Mouse (Mus musculus): ENCODE measurements around the gene Tap1. TPM values are rescaled to one million over a fixed set of nuclear protein-coding genes. Genes with fewer than 3 reads are reported as not detected.

Gene Tap1
- polyA plus RNA-seq, 1 experiment from 2014 or later: 0.63 TPM

- no peaks in the 10 kb centered on the region for H3K36me3 ChIP-seq (ENCODE audit: control insufficient read depth, insufficient read depth, low read length)
- peaks cover 11% of the 10 kb centered on the region; the same call in 1 of the 2 replicates for H3K4me1 ChIP-seq (ENCODE audit: control insufficient read depth, insufficient read depth, low read length)
- H3K4me3 ChIP-seq (ENCODE audit: low read depth, low read length): no peak overlapping the region
- peaks cover 60% of the 10 kb centered on the region for H3K27me3 ChIP-seq (ENCODE audit: control insufficient read depth, insufficient read depth, low read length)
- WGBS (ENCODE audit: insufficient replicate concordance): 74% methylated on average over 4 of the region's 4 CpGs
- no peak for ATAC-seq (replicated peaks; ENCODE audit: insufficient number of reproducible peaks, low FRiP score, low TSS enrichment)
- H3K9me3 ChIP-seq (replicated peaks; ENCODE audit: control insufficient read depth, low read length): no peaks in the 10 kb centered on the region
- no peak overlapping the region for H3K27ac ChIP-seq (ENCODE audit: low read depth, low read length)
- H3K4me2 ChIP-seq: no peak overlapping the region
- H3K9ac ChIP-seq (ENCODE audit: low read depth, low read length): no peak overlapping the region
Observed at GRCm38 (mm10) chr17:34202760-34203442, 15.5 kb downstream of the Tap1 start.

- H3K27me3 ChIP-seq (ENCODE audit: control insufficient read depth, insufficient read depth, low read length): peaks cover 58% of the 10 kb centered on the region
- peak within 1 kb of the TSS; percentile 97 for H3K4me2 ChIP-seq
- H3K9me3 ChIP-seq (replicated peaks; ENCODE audit: control insufficient read depth, low read length): no peaks in the 10 kb centered on the region
- 58% methylated on average over 5 of the region's 5 CpGs for WGBS (ENCODE audit: insufficient replicate concordance)
- peaks cover 11% of the 10 kb centered on the region; the same call in 1 of the 2 replicates for H3K4me1 ChIP-seq (ENCODE audit: control insufficient read depth, insufficient read depth, low read length)
- peak within 1 kb of the TSS; percentile 63; the same call in 1 of the 2 replicates for H3K9ac ChIP-seq (ENCODE audit: low read depth, low read length)
- ATAC-seq (replicated peaks; ENCODE audit: insufficient number of reproducible peaks, low FRiP score, low TSS enrichment): no peak
- H3K27ac ChIP-seq (ENCODE audit: low read depth, low read length): no peak within 1 kb of the TSS
- peak within 1 kb of the TSS; percentile 81 for H3K4me3 ChIP-seq (ENCODE audit: low read depth, low read length)
- H3K36me3 ChIP-seq (ENCODE audit: control insufficient read depth, insufficient read depth, low read length): no peaks in the 10 kb centered on the region
Observed at GRCm38 (mm10) chr17:34203444-34203843, 16.1 kb downstream of the Tap1 start, which contains the start of gene Tap2. Gene Tap2, plus strand, starts transcription at chr17:34203527.

- Histone ChIP-seq H3K9ac (ENCODE audit: low read depth, low read length) (peak overlapping the region; percentile 63), H3K27me3 (ENCODE audit: control insufficient read depth, insufficient read depth, low read length) (peaks cover 48% of the 10 kb centered on the region), H3K27ac (ENCODE audit: low read depth, low read length) (no peak overlapping the region), H3K4me3 (ENCODE audit: low read depth, low read length) (peak overlapping the region; percentile 81), H3K4me1 (ENCODE audit: control insufficient read depth, insufficient read depth, low read length) (peaks cover 11% of the 10 kb centered on the region; the same call in 1 of the 2 replicates), H3K4me2 (peak overlapping the region; percentile 97), H3K9me3 (replicated peaks; ENCODE audit: control insufficient read depth, low read length) (no peaks in the 10 kb centered on the region), H3K36me3 (ENCODE audit: control insufficient read depth, insufficient read depth, low read length) (no peaks in the 10 kb centered on the region)
- ATAC-seq (replicated peaks; ENCODE audit: insufficient number of reproducible peaks, low FRiP score, low TSS enrichment): no peak
- WGBS (ENCODE audit: insufficient replicate concordance): 1% methylated on average over 44 of the region's 44 CpGs
Observed at GRCm38 (mm10) chr17:34204303-34205010, 17.1 kb downstream of the Tap1 start.

GRCm38 (mm10) chr17:34205021-34205745, 17.8 kb downstream of the Tap1 start:
- no peaks in the 10 kb centered on the region for H3K36me3 ChIP-seq (ENCODE audit: control insufficient read depth, insufficient read depth, low read length)
- H3K27me3 ChIP-seq (ENCODE audit: control insufficient read depth, insufficient read depth, low read length): peaks cover 45% of the 10 kb centered on the region
- H3K4me3 ChIP-seq (ENCODE audit: low read depth, low read length): peak overlapping the region; percentile 81
- H3K4me1 ChIP-seq (ENCODE audit: control insufficient read depth, insufficient read depth, low read length): peaks cover 11% of the 10 kb centered on the region; the same call in 1 of the 2 replicates
- H3K9ac ChIP-seq (ENCODE audit: low read depth, low read length): peak overlapping the region; percentile 63
- peak overlapping the region; percentile 97 for H3K4me2 ChIP-seq
- no peak overlapping the region for H3K27ac ChIP-seq (ENCODE audit: low read depth, low read length)
- whole genome bisulfite sequencing (ENCODE audit: insufficient replicate concordance): 12% methylated on average over 18 of the region's 18 CpGs
- no peak; the same call in 1 of the 2 replicates for ATAC-seq (replicated peaks; ENCODE audit: insufficient number of reproducible peaks, low FRiP score, low TSS enrichment)
- no peaks in the 10 kb centered on the region; the same call in 1 of the 2 replicates for H3K9me3 ChIP-seq (replicated peaks; ENCODE audit: control insufficient read depth, low read length)

GRCm38 (mm10) chr17:34205746-34206176, 18.4 kb downstream of the Tap1 start:
- no peak for ATAC-seq (replicated peaks; ENCODE audit: insufficient number of reproducible peaks, low FRiP score, low TSS enrichment)
- Histone ChIP-seq H3K4me1 (ENCODE audit: control insufficient read depth, insufficient read depth, low read length) (peaks cover 11% of the 10 kb centered on the region; the same call in 1 of the 2 replicates), H3K4me3 (ENCODE audit: low read depth, low read length) (peak overlapping the region; percentile 81), H3K9me3 (replicated peaks; ENCODE audit: control insufficient read depth, low read length) (no peaks in the 10 kb centered on the region; the same call in 1 of the 2 replicates), H3K9ac (ENCODE audit: low read depth, low read length) (no peak overlapping the region), H3K27ac (ENCODE audit: low read depth, low read length) (no peak overlapping the region), H3K36me3 (ENCODE audit: control insufficient read depth, insufficient read depth, low read length) (no peaks in the 10 kb centered on the region), H3K27me3 (ENCODE audit: control insufficient read depth, insufficient read depth, low read length) (peaks cover 44% of the 10 kb centered on the region), H3K4me2 (peak overlapping the region; percentile 97)
- 11% methylated on average over 9 of the region's 9 CpGs for WGBS (ENCODE audit: insufficient replicate concordance)

- Histone ChIP-seq H3K9me3 (replicated peaks; ENCODE audit: control insufficient read depth, low read length) (no peaks in the 10 kb centered on the region; the same call in 1 of the 2 replicates), H3K27ac (ENCODE audit: low read depth, low read length) (no peak overlapping the region), H3K9ac (ENCODE audit: low read depth, low read length) (no peak overlapping the region), H3K4me2 (no peak overlapping the region), H3K36me3 (ENCODE audit: control insufficient read depth, insufficient read depth, low read length) (no peaks in the 10 kb centered on the region), H3K4me3 (ENCODE audit: low read depth, low read length) (no peak overlapping the region), H3K27me3 (ENCODE audit: control insufficient read depth, insufficient read depth, low read length) (peaks cover 46% of the 10 kb centered on the region), H3K4me1 (ENCODE audit: control insufficient read depth, insufficient read depth, low read length) (peaks cover 11% of the 10 kb centered on the region; the same call in 1 of the 2 replicates)
- 77% methylated on average over 5 of the region's 5 CpGs for WGBS (ENCODE audit: insufficient replicate concordance)
- ATAC-seq (replicated peaks; ENCODE audit: insufficient number of reproducible peaks, low FRiP score, low TSS enrichment): no peak
Observed at GRCm38 (mm10) chr17:34206731-34207130, 19.4 kb downstream of the Tap1 start.

GRCm38 (mm10) chr17:34207456-34207855, 20.1 kb downstream of the Tap1 start:
- H3K27me3 ChIP-seq (ENCODE audit: control insufficient read depth, insufficient read depth, low read length): peaks cover 52% of the 10 kb centered on the region
- no peaks in the 10 kb centered on the region for H3K36me3 ChIP-seq (ENCODE audit: control insufficient read depth, insufficient read depth, low read length)
- no peak overlapping the region for H3K27ac ChIP-seq (ENCODE audit: low read depth, low read length)
- no peaks in the 10 kb centered on the region; the same call in 1 of the 2 replicates for H3K9me3 ChIP-seq (replicated peaks; ENCODE audit: control insufficient read depth, low read length)
- H3K4me2 ChIP-seq: no peak overlapping the region
- H3K9ac ChIP-seq (ENCODE audit: low read depth, low read length): no peak overlapping the region
- ATAC-seq (replicated peaks; ENCODE audit: insufficient number of reproducible peaks, low FRiP score, low TSS enrichment): no peak
- 56% methylated on average over 3 of the region's 3 CpGs for WGBS (ENCODE audit: insufficient replicate concordance)
- H3K4me1 ChIP-seq (ENCODE audit: control insufficient read depth, insufficient read depth, low read length): peaks cover 11% of the 10 kb centered on the region; the same call in 1 of the 2 replicates
- no peak overlapping the region for H3K4me3 ChIP-seq (ENCODE audit: low read depth, low read length)

GRCm38 (mm10) chr17:34207866-34208265, 20.5 kb downstream of the Tap1 start:
- no peak overlapping the region for H3K9ac ChIP-seq (ENCODE audit: low read depth, low read length)
- H3K4me3 ChIP-seq (ENCODE audit: low read depth, low read length): no peak overlapping the region
- ATAC-seq (replicated peaks; ENCODE audit: insufficient number of reproducible peaks, low FRiP score, low TSS enrichment): no peak
- no peak overlapping the region for H3K4me2 ChIP-seq
- H3K27me3 ChIP-seq (ENCODE audit: control insufficient read depth, insufficient read depth, low read length): peaks cover 56% of the 10 kb centered on the region
- 94% methylated on average over 9 of the region's 9 CpGs for WGBS (ENCODE audit: insufficient replicate concordance)
- H3K9me3 ChIP-seq (replicated peaks; ENCODE audit: control insufficient read depth, low read length): no peaks in the 10 kb centered on the region; the same call in 1 of the 2 replicates
- H3K27ac ChIP-seq (ENCODE audit: low read depth, low read length): no peak overlapping the region
- H3K36me3 ChIP-seq (ENCODE audit: control insufficient read depth, insufficient read depth, low read length): no peaks in the 10 kb centered on the region
- H3K4me1 ChIP-seq (ENCODE audit: control insufficient read depth, insufficient read depth, low read length): peaks cover 11% of the 10 kb centered on the region; the same call in 1 of the 2 replicates
